Mouse (Mus musculus) gonadal fat pad, adult 2 months (tissue): ENCODE results near the gene Gm30083. TPM values are rescaled to one million over a fixed set of nuclear protein-coding genes. Genes with fewer than 3 reads are reported as not detected.
A peak's percentile ranks its signal among the peaks of the same experiment; 100 is the strongest.

ENCODE experiments used
- DNase-seq: peaks from one replicate; pipeline ENCODE4 v3.0.0-alpha.2; 2012; ENCODE audit warnings: low read depth
- polyA plus RNA-seq: library from polyadenylated mRNA; depleted of rRNA; stranded (reverse); fragments of >200 nt; gene quantifications from 2 replicates; pipeline ENCODE4 v1.2.3, GENCODE M21; 2012; rRNA removed

The Gm30083 gene
- polyA plus RNA-seq, 1 experiment: not detected

DNA sequence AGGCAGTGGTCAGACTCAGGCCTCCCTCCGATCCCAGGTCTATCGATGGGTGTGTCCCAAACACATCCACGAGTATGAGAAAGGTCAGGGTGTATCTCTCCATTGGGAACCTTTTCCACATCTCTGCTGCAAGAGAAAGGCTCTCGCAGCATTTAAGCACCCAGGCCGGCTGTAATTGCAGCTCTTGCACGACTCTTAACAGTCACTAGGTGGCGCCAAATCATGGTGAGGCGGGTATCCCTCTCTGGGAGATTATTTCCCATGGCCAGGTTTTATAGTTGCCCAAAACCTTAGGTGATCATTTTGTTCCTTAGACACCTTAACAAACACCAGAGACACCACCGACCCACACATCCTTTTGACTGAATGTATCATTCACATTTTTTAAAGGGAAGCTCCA is 55.6 kb downstream of the Gm30083 start:
- DNase-seq: peak; percentile 4

DNA sequence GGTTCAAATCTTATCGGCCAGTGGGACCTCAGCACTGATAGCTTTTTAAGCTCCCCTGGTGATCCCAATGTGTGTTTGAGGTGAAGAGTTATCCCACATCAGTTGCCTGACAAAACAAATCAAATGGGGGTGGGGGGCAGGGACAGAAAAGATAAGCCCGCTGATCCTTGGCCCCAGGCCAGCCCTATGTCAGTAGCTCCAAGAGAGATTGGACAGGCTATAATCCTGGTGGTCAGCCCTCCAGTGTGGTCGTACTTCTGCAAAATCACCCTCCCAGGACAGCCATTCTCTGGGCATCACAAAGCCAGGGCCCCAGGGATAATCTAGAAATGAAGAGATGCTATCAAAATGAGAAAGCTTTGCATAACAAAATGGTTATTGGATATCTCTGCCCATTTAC is 56.1 kb downstream of the Gm30083 start:
- DNase-seq: no peak

DNA sequence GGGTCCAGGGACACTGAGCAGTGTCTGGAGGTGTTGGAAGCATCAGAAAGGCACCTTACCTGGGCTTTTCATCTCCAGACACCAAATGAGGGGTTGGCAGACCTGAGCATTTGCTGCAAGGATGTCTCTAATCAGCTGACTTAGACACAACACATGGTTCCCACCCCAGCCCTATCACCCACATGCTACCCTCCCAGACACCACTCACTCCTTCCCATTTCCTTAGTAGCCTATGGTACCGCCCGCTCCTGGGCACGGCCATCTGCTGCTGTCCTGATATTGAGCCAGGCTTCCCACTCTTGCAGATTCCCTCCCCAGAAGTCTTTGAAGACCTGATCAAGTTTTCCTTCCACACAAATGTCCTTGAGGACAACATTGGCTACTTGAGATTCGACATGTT is 56.8 kb downstream of the Gm30083 start:
- no peak for DNase-seq

DNA sequence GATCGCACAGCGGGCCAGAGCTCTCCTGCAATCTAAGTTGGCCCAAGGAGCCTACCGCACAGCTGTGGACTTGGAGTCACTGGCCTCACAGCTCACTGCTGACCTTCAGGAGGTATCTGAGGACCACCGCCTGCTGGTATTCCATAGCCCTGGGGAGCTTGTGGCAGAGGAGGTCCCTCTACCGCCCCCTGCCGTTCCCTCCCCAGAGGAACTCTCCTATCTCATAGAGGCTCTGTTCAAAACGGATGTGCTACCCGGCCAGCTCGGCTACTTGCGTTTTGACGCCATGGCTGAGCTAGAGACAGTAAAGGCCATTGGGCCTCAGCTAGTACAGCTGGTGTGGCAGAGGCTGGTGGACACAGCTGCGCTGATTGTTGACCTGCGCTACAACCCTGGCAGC is 58.9 kb downstream of the Gm30083 start:
- DNase-seq: no peak

DNA sequence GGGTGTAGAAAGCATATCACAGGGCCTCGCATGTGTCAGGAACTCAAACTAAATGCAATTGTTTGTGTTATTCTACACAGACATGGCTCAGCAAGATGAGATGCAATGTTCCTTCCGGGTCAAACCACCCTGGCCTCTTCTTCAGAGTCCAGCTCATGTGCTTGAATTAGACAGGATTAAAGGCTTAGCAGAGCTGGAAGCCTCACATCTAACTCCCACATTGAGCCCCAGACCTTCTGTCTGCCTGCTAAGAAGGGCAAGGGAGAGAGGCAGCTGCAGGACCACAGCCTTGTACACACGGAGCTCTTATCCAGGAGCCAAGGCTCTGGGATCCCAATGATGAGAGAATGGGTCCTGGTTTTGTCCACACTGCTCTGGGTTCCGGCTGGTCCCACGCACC is 61.2 kb downstream of the Gm30083 start, which contains the start of gene Rbp3:
TSS of gene Rbp3 (plus strand) at position 243 of the 400 bp plus-strand sequence.
- no peak for DNase-seq

DNA sequence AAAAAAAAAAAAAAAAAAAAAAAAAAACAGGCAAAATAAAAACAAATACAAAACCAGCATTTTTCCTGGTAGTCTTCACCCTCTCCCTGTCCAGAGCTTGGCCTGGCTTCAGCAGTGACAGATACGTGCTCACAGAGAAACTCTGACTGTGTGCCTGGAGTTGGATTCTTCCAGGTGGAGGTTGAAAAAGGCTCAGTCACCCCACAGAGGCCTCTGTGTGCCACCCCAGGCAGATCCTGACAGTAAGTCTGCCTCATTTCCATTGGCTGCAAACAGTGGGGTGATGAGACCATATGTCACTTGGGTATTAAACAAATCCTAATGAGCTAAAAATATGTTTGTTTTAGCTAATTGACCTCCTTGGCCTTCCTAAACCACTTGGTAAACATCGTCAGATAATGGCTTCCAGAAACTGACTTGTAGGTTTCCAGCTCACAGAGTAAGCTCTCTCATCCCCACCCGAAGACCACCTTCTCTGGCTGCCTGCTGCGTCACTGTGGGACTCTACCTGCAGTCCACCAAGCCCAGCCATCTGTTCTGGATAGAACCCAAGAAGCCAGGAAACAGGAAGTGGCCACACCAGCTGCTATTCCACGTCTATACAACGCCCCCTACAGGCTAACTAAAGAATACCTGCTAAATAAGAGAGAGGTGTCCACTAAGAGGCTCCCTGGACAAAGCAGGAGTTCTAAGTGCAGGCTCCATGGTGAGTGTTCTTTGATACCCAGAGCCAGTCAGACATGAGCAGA is 62.6 kb downstream of the Gm30083 start:
- DNase-seq: no peak

DNA sequence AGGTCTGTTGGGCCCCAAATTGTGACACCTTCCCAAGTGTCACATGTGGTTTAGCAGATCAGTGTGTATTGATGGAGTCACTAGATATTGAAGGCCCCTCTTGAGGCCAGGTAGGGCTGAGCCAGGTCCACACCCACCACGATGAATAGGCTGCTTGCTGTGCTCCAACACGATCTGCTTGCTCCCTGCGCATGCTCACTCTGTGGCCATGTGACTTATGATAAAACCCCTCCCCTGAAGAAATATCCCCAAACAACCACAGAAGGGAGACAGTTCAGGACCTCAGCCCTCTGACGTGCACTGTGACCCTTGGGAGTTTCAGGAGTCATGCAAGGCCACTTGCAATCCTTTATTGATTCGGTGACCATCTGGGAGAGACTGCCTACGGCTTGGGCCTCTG is 68.9 kb downstream of the Gm30083 start:
- no peak for DNase-seq

DNA sequence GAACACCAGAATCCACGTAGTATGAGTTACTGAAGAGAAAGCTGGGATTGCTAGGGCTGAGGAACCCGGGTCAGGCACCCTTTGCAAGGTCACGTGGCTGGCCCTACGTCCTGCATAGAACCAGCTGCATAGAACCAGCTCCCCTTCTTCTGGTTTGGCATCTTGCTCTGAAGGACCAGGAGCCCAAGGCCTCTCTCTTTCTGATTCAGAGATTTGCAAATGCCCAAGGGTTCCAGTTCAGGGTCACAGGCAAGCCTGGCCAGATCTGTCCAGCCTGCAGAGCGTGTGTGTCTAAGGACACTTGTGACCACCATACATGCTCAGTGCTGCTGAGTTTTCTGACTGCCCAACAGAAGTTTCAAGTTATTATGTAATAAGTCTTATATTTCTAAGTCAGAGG is 72.8 kb downstream of the Gm30083 start:
- no peak for DNase-seq

DNA sequence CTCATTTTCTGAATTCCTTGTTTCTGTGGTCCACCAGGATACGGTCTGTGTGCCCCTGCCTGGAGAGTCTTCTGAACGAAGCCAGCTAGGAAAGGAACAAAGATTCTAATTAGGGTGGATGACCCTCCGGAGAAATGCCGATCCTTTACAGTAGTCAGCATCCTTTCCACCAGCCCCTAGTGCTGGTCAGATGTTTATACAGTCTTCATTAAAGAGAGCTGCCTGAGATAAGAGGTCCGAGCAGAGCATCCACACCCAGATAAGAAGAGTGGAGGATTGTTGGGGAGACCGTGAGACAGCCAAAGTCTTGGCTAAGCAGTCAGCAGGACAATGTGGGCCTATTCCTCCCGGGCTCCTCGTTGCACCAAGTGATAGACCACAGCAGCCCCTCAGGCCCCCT is 74.2 kb downstream of the Gm30083 start, which contains the start of gene Gdf2:
TSS of gene Gdf2 (plus strand) at position 301 of the 400 bp plus-strand sequence.
- DNase-seq: no peak

DNA sequence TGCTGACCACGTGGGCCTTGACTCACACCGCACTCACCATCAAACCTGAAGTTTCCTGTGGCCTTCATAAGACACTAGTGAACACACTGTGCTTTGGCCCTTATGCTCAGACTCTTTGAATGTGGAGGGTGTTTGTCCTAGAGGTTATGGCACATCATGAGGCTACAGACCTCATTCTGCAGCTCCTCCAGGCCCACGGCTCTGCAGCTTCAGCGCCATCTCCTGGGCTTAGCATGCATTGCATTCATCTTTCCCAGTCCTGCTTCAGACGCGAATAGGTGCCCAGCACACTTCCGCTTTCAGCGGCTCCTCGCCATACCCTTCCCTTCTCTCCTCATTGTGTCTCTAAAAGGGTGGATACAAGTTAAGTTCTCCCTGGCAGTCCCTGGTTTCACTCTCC is 75.9 kb downstream of the Gm30083 start:
- DNase-seq: no peak

Other genes with a start within 250 kb of the Gm30083 start
- 30.8 and 32.7 TPM in 2 replicates for gene Gdf10, start 91.6 kb downstream of the Gm30083 start, polyA plus RNA-seq
- 0.04 and 0.16 TPM in 2 replicates for gene Gdf2, start 74.1 kb downstream of the Gm30083 start, polyA plus RNA-seq
- not detected in 2 replicates for gene Rbp3, start 61.2 kb downstream of the Gm30083 start, polyA plus RNA-seq
- 0.04 and 0.09 TPM in 2 replicates for gene Zfp488, start 36.4 kb downstream of the Gm30083 start, polyA plus RNA-seq
- gene Gm5460, start 1.6 kb upstream of the Gm30083 start, polyA plus RNA-seq: 1.9 and 2.0 TPM in 2 replicates
- gene Antxrl, start 37.5 kb upstream of the Gm30083 start, polyA plus RNA-seq: 0.38 and 0.94 TPM in 2 replicates
- 4.7 and 5.8 TPM in 2 replicates for gene Anxa8, start 70.8 kb upstream of the Gm30083 start, polyA plus RNA-seq
- gene A630023A22Rik, start 87.6 kb upstream of the Gm30083 start, polyA plus RNA-seq: 0.11 and 0.53 TPM in 2 replicates
- 0.11 and 0.14 TPM in 2 replicates for gene Npy4r, start 137.3 kb upstream of the Gm30083 start, polyA plus RNA-seq
- 0.34 and 0.51 TPM in 2 replicates for gene Gprin2, start 186.5 kb upstream of the Gm30083 start, polyA plus RNA-seq
- gene Syt15, start 204.4 kb upstream of the Gm30083 start, polyA plus RNA-seq: 4.7 and 6.6 TPM in 2 replicates